Mouse (Mus musculus): ENCODE results near the gene Slit1. TPM values are rescaled to one million over a fixed set of nuclear protein-coding genes. Genes with fewer than 3 reads are reported as not detected.

The Slit1 gene
- total RNA-seq, 2 experiments from 2014 or later, result 3.5 to 8.0 TPM

GRCm38 (mm10) chr19:41690064-41690463 lies 53.4 kb downstream of the Slit1 start:
- no peak for DNase-seq (ENCODE audit: low spot score in 2 of 2)

GRCm38 (mm10) chr19:41688251-41688650 lies 55.2 kb downstream of the Slit1 start:
- DNase-seq (ENCODE audit: low spot score in 2 of 2), result no peak

- no peak for DNase-seq (ENCODE audit: low spot score in 2 of 2)
Measured at GRCm38 (mm10) chr19:41687836-41688235, 55.6 kb downstream of the Slit1 start.

GRCm38 (mm10) chr19:41686194-41686593 lies 57.3 kb downstream of the Slit1 start:
- DNase-seq (ENCODE audit: low spot score in 2 of 2), result no peak

GRCm38 (mm10) chr19:41685453-41686086 lies 57.9 kb downstream of the Slit1 start:
- DNase-seq (ENCODE audit: low spot score in 2 of 2), result no peak

GRCm38 (mm10) chr19:41684874-41685273 lies 58.6 kb downstream of the Slit1 start:
- no peak for DNase-seq (ENCODE audit: low spot score in 2 of 2)

- no peak for DNase-seq (ENCODE audit: low spot score in 2 of 2)
Measured at GRCm38 (mm10) chr19:41683951-41684350, 59.5 kb downstream of the Slit1 start.

- no peak for DNase-seq (ENCODE audit: low spot score in 2 of 2)
Measured at GRCm38 (mm10) chr19:41680267-41680666, 63.2 kb downstream of the Slit1 start.

- no peak for DNase-seq (ENCODE audit: low spot score in 2 of 2)
Measured at GRCm38 (mm10) chr19:41679028-41679427, 64.4 kb downstream of the Slit1 start.

GRCm38 (mm10) chr19:41677575-41677974 lies 65.9 kb downstream of the Slit1 start:
- no peak for DNase-seq (ENCODE audit: low spot score in 2 of 2)

GRCm38 (mm10) chr19:41675583-41675982 lies 67.9 kb downstream of the Slit1 start:
- no peak for DNase-seq (ENCODE audit: low spot score in 2 of 2)

- peak in 1 of 2 experiments; percentile 60 for DNase-seq (ENCODE audit: low spot score in 2 of 2)
Measured at GRCm38 (mm10) chr19:41674366-41674765, 69.1 kb downstream of the Slit1 start.

- no peak for DNase-seq (ENCODE audit: low spot score in 2 of 2)
Measured at GRCm38 (mm10) chr19:41672836-41673235, 70.6 kb downstream of the Slit1 start.

- no peak for DNase-seq (ENCODE audit: low spot score in 2 of 2)
Measured at GRCm38 (mm10) chr19:41670931-41671330, 72.5 kb downstream of the Slit1 start.

GRCm38 (mm10) chr19:41670473-41670872 lies 73.0 kb downstream of the Slit1 start:
- peak in 1 of 2 experiments; percentile 36 for DNase-seq (ENCODE audit: low spot score in 2 of 2)

- no peak for DNase-seq (ENCODE audit: low spot score in 2 of 2)
Measured at GRCm38 (mm10) chr19:41669747-41670342, 73.6 kb downstream of the Slit1 start.

- DNase-seq (ENCODE audit: low spot score in 2 of 2), result no peak
Measured at GRCm38 (mm10) chr19:41667591-41667990, 75.9 kb downstream of the Slit1 start.

GRCm38 (mm10) chr19:41665941-41666340 lies 77.5 kb downstream of the Slit1 start:
- no peak for DNase-seq (ENCODE audit: low spot score in 2 of 2)

- DNase-seq (ENCODE audit: low spot score in 2 of 2), result peak in 1 of 2 experiments; percentile 38
Measured at GRCm38 (mm10) chr19:41663506-41664242, 79.8 kb downstream of the Slit1 start.

GRCm38 (mm10) chr19:41661466-41661865 lies 82.0 kb downstream of the Slit1 start:
- no peak for DNase-seq (ENCODE audit: low spot score in 2 of 2)

- DNase-seq (ENCODE audit: low spot score in 2 of 2), result peak; percentile 27 to 44
Measured at GRCm38 (mm10) chr19:41660999-41661374, 82.5 kb downstream of the Slit1 start.

- DNase-seq (ENCODE audit: low spot score in 2 of 2), result no peak
Measured at GRCm38 (mm10) chr19:41660294-41660998, 83.0 kb downstream of the Slit1 start.
